Mouse (Mus musculus) ES-E14 (cell line): ENCODE results near the gene Gpr84. TPM values are rescaled to one million over a fixed set of nuclear protein-coding genes. Genes with fewer than 3 reads are reported as not detected.

Source experiments
- DNase-seq: peaks from one replicate; pipeline ENCODE4 v3.0.0-alpha.2; 2013; ENCODE audit warnings: low read depth, low spot score
- H3K27ac ChIP-seq: 2 replicates; pipeline ENCODE4 v1.5.1; 2012; ENCODE audit warnings: low read depth, mild to moderate bottlenecking, low read length, moderate library complexity, mixed read lengths; ENCODE audit not compliant: poor library complexity, insufficient read depth, severe bottlenecking
- H3K36me3 ChIP-seq: 2 replicates; pipeline ENCODE4 v1.6.1; 2012; ENCODE audit warnings: mild to moderate bottlenecking, low read length, moderate library complexity, mixed read lengths; ENCODE audit not compliant: control insufficient read depth, poor library complexity, insufficient read depth, severe bottlenecking
- H3K4me1 ChIP-seq, 2 experiments: fragments of 150-350 bp in 1 of 2; sonication (generic) in 1 of 2; 2 replicates each; pipeline ENCODE4 v1.6.1; 2012; ENCODE audit warnings: low read length in 2 of 2, mild to moderate bottlenecking in 1 of 2, mixed read lengths in 1 of 2; ENCODE audit not compliant: control insufficient read depth in 2 of 2, insufficient read depth in 2 of 2, poor library complexity in 1 of 2
- H3K4me3 ChIP-seq, 2 experiments: fragments of 150-350 bp in 1 of 2; sonication (generic) in 1 of 2; 2 replicates each; pipeline ENCODE4 v1.5.1; 2012; ENCODE audit warnings: low read length in 2 of 2, low read depth in 1 of 2, mild to moderate bottlenecking in 1 of 2, mixed read lengths in 1 of 2; ENCODE audit not compliant: insufficient read depth in 1 of 2, poor library complexity in 1 of 2, severe bottlenecking in 1 of 2
- H3K9ac ChIP-seq: 2 replicates; pipeline ENCODE4 v1.6.1; 2012; ENCODE audit warnings: low read depth, mild to moderate bottlenecking, low read length, mixed read lengths; ENCODE audit not compliant: poor library complexity, insufficient read depth, severe bottlenecking
- H3K9me3 ChIP-seq: fragments of 150-350 bp; sonication (generic); 2 replicates; pipeline ENCODE4 v1.6.1; 2012; ENCODE audit warnings: low read depth, mild to moderate bottlenecking, low read length; ENCODE audit not compliant: control insufficient read depth, insufficient read depth
- CHD2 ChIP-seq: IDR thresholded peaks from 2 replicates; pipeline ENCODE4 v1.6.1; 2014; ENCODE audit warnings: mild to moderate bottlenecking, low read depth, low read length, inconsistent platforms
- HCFC1 ChIP-seq: IDR thresholded peaks from 2 replicates; pipeline ENCODE4 v1.6.1; 2012; ENCODE audit warnings: low read length, inconsistent platforms, borderline replicate concordance; ENCODE audit not compliant: insufficient read depth
- MAFK ChIP-seq: IDR thresholded peaks from 2 replicates; pipeline ENCODE4 v1.6.1; 2014; ENCODE audit warnings: mild to moderate bottlenecking, low read depth, low read length, inconsistent platforms; ENCODE audit not compliant: insufficient read depth
- ZC3H11A ChIP-seq: IDR thresholded peaks from 2 replicates; pipeline ENCODE4 v1.6.1; 2012; ENCODE audit warnings: low read depth, mild to moderate bottlenecking, inconsistent platforms, low read length, borderline replicate concordance
- ZNF384 ChIP-seq: IDR thresholded peaks from 2 replicates; pipeline ENCODE4 v1.6.1; 2012; ENCODE audit warnings: low read depth, low read length, inconsistent platforms
- in situ Hi-C, 2 experiments: fragments of 600-800 bp; cut with MboI; formaldehyde crosslinking; loops; one replicate each; pipeline ENCODE4 v1.15.1; 2025; ENCODE audit warnings: low sequenced_read_pairs in 2 of 2, inconsistent platforms in 1 of 2; ENCODE audit not compliant: unreplicated experiment in 2 of 2
- total RNA-seq: library from RNA; depleted of rRNA; stranded (reverse); fragments of 300-350 nt; gene quantifications from 2 replicates; pipeline ENCODE4 v1.2.3, GENCODE M21; 2012

Gpr84 gene
- total RNA-seq, 1 experiment, result 0.40 TPM

DNA sequence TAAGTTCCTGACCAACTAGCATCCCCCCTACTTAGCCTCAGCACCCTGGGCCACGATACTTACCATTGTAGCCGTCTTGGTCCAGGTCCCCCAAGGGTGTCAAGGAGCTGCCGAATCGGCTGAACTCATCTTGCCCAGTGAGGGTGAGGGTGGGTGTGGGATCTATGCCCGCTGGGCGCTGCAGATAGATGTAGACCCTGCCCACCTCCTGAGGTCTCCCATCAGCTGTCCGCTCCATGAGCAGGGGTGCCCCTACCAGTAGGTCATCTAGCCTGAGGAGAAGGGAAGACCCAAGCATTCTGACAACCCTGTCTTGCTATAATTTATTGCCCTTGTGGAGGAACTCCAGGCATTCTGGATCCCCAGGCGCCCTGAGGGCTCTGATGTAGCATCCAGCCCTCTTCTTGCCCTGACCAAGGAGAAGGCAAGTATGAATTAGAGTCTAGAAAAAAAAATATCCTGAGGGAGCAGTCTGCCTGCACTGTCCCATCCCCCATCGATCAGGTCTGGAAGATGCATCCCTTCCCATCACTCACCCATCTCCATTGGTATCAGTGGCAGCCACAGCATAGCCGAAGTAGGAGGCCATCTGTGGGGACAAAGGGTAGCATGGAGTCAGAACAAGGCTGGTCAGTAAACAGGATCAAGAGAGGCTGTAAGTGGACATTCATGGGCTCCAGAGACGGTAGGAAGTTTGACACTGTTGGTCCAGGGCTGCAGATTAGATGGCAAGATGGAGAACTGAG is 43.3 kb upstream of the Gpr84 start:
- no peak for TF ChIP-seq ZNF384
- TF ChIP-seq MAFK, result no peak
- TF ChIP-seq ZC3H11A, result no peak
- TF ChIP-seq HCFC1, result no peak
- DNase-seq, result no peak
- peaks cover 0 to 1% of the 10 kb centered on the region in 2 experiments; a peak in 2 of 4 replicates for H3K4me1 ChIP-seq
- H3K4me3 ChIP-seq, result no peak overlapping the region
- no peak overlapping the region for H3K9ac ChIP-seq
- H3K36me3 ChIP-seq, result peaks cover 65% of the 10 kb centered on the region
- in situ Hi-C loops, result no loop called here
- no peaks in the 10 kb centered on the region for H3K9me3 ChIP-seq
- no peak overlapping the region for H3K27ac ChIP-seq

DNA sequence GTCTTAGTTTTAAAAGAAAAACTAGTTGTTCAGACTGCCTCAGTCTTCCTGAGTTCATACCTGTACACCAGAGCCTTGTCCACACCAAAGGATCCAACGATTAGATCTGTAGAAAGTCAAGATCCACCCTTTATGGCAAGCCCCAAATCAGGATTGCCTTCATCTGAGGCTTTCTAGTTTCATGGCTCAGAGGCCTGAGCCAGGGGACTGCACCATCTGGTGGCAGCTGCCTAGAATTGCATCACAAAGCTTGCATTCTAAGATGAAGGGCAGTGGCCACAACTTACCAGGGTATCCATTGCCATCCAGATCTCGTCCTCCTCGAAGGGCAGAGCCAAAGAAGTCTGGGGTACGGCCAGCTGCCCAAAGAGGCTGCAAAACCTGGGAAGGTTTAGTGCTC is 42.4 kb upstream of the Gpr84 start:
- in situ Hi-C loops, result no loop called here
- Histone ChIP-seq H3K9ac (no peak overlapping the region), H3K9me3 (no peaks in the 10 kb centered on the region), H3K27ac (no peak overlapping the region), H3K4me3 (no peak overlapping the region), H3K4me1 (no peaks in the 10 kb centered on the region), H3K36me3 (peaks cover 65% of the 10 kb centered on the region)
- TF ChIP-seq CHD2 (no peak), MAFK (no peak), ZC3H11A (no peak), HCFC1 (no peak), ZNF384 (no peak)
- no peak for DNase-seq

DNA sequence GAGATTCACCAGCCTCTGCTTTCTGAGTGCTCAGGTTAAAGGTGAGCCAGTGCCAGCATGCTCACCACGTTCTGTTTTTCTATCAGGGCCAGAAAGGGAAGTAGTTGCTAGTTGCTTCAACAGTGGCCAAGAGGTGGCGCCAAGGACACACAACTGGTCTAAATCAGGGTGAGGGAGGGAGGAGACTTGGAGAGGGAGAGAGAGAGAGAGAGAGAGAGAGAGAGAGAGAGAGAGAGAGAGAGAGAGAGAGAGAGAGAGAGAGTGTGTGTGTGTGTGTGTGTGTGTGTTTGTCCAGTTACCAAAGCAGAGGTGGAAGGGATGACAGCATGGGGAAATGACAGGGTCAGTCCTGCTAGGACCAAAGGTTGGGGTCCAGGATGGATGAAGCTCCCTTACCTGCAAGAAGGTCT is 36.9 kb upstream of the Gpr84 start:
- peaks cover 62% of the 10 kb centered on the region for H3K36me3 ChIP-seq

DNA sequence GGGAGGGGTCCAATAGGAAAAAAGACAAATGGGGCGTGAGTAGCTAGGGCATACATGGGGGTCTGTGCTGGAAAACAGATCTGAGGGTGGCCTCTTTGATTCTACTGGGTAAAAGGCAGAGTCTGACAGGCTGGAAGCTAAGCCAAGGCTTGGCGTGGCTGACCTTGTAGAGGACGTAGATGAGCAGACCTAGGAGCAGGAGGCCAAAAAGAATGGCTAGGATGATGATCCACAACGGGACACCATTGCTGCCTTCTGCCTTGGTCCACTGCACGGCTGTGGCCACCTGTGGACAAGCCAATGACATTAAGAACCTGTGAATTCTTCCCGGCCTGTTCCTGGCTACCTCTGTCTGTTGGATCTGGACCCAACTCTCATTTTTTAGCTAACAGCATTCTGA is 35.4 kb upstream of the Gpr84 start:
- H3K36me3 ChIP-seq, result peaks cover 47% of the 10 kb centered on the region
- H3K4me1 ChIP-seq, result peaks cover 3 to 10% of the 10 kb centered on the region in 2 experiments; a peak in 1 of 4 replicates
- no peak overlapping the region for H3K27ac ChIP-seq
- H3K4me3 ChIP-seq, result no peak overlapping the region
- TF ChIP-seq CHD2 (no peak), ZC3H11A (no peak), HCFC1 (no peak)
- H3K9me3 ChIP-seq, result no peaks in the 10 kb centered on the region
- H3K9ac ChIP-seq, result no peak overlapping the region
- DNase-seq, result no peak
- in situ Hi-C loops, result no loop called here

More for the DNA sequence above, 36.9 kb upstream of the Gpr84 start:
- TF ChIP-seq HCFC1 (no peak), CHD2 (no peak), ZNF384 (no peak)
- Histone ChIP-seq H3K9me3 (no peaks in the 10 kb centered on the region), H3K4me3 (no peak overlapping the region), H3K27ac (no peak overlapping the region), H3K4me1 (0 out of 4 replicates have a peak, but pooled peaks cover 0 to 2% of the 10 kb centered on the region in 2 experiments), H3K9ac (no peak overlapping the region)
- DNase-seq, result no peak
- in situ Hi-C loops, result no loop called here

DNA sequence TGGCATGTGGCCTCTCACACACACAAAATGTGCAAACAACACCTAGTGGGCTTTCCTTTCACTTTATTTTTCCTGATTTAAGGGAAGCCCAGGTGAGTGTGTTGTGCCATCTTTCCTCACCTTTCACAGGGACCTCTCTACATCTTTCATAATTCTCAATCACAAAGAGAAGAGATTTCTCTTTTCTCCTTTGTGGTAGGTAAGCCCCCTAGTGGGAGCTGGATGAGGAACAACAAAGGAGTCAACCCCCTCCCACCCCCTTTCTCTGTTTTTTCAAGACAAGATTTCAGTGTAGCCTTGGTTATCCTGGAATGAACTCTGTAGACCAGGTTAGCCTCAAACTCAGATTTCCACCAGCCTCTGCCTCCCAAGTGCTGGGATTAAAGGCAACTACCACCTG is 33.1 kb upstream of the Gpr84 start:
- Histone ChIP-seq H3K36me3 (peaks cover 32% of the 10 kb centered on the region), H3K9ac (no peak overlapping the region), H3K9me3 (no peaks in the 10 kb centered on the region), H3K4me1 (peaks cover 4 to 19% of the 10 kb centered on the region in 2 experiments; a peak in 2 of 4 replicates), H3K4me3 (no peak overlapping the region), H3K27ac (no peak overlapping the region)
- in situ Hi-C loops, result no loop called here
- TF ChIP-seq HCFC1 (no peak), CHD2 (no peak), ZNF384 (no peak)
- no peak for DNase-seq
